Mouse (Mus musculus) liver, embryonic 11.5 days (tissue): ENCODE measurements around the gene Trim26. TPM values are rescaled to one million over a fixed set of nuclear protein-coding genes. Genes with fewer than 3 reads are reported as not detected.

Experiments used
- ATAC-seq: fragments of 200-750 bp; cut with Nextera tagmentation; replicated peaks from 2 replicates; pipeline ENCODE4 v1.8.0; 2017; ENCODE audit warnings: moderate number of reproducible peaks, mild to moderate bottlenecking, moderate TSS enrichment, moderate library complexity; ENCODE audit not compliant: low FRiP score
- DNase-seq: peaks from one replicate; pipeline ENCODE4 v3.0.0-alpha.2; 2017; ENCODE audit warnings: low spot score
- H3K27ac ChIP-seq: fragments of 300-500 bp; sonication (generic); 2 replicates; pipeline ENCODE4 v1.5.1; 2014; ENCODE audit warnings: mild to moderate bottlenecking, low read depth, low read length, control low read depth
- H3K27me3 ChIP-seq: fragments of 300-500 bp; sonication (generic); replicated peaks from 2 replicates; pipeline ENCODE4 v1.6.1; 2014; ENCODE audit warnings: low read length, mixed read lengths; ENCODE audit not compliant: control insufficient read depth, insufficient read depth
- H3K36me3 ChIP-seq: fragments of 300-500 bp; sonication (generic); 2 replicates; pipeline ENCODE4 v1.6.1; 2014; ENCODE audit warnings: mild to moderate bottlenecking, low read length, moderate library complexity, mixed read lengths; ENCODE audit not compliant: control insufficient read depth, insufficient read depth
- H3K4me1 ChIP-seq: fragments of 300-500 bp; sonication (generic); replicated peaks from 2 replicates; pipeline ENCODE4 v1.6.1; 2014; ENCODE audit warnings: low read length, mixed read lengths; ENCODE audit not compliant: control insufficient read depth, insufficient read depth
- H3K4me2 ChIP-seq: fragments of 300-500 bp; sonication (generic); 2 replicates; pipeline ENCODE4 v1.6.1; 2014; ENCODE audit warnings: mild to moderate bottlenecking, control low read depth, moderate library complexity
- H3K4me3 ChIP-seq: fragments of 300-500 bp; sonication (generic); 2 replicates; pipeline ENCODE4 v1.5.1; 2014; ENCODE audit warnings: low read depth, low read length, control low read depth
- H3K9ac ChIP-seq: fragments of 300-500 bp; sonication (generic); 2 replicates; pipeline ENCODE4 v1.6.1; 2014; ENCODE audit warnings: low read depth, low read length, control low read depth
- H3K9me3 ChIP-seq: fragments of 300-500 bp; sonication (generic); 2 replicates; pipeline ENCODE4 v1.6.1; 2016; ENCODE audit warnings: low read length, inconsistent platforms, mixed read lengths; ENCODE audit not compliant: control insufficient read depth
- WGBS: fragments of 180-500 bp; shearing (Covaris S2); extraction: QIAGEN DNeasy Blood & Tissue Kit; methylation state at CpG from one replicate; pipeline ENCODE4 v1.1.7; 2014; 5-methylcytosine and 5-hydroxymethylcytosine counted together
- polyA plus RNA-seq: library from polyadenylated mRNA; unstranded; fragments of >200 nt; fragmentation: Nextera tagmentation; extraction: Ambion mirVana; gene quantifications from 2 replicates; pipeline ENCODE4 v1.2.1, GENCODE M21; 2014

The Trim26 gene
- polyA plus RNA-seq, 1 experiment from 2014 or later, result 20.7 TPM

DNA sequence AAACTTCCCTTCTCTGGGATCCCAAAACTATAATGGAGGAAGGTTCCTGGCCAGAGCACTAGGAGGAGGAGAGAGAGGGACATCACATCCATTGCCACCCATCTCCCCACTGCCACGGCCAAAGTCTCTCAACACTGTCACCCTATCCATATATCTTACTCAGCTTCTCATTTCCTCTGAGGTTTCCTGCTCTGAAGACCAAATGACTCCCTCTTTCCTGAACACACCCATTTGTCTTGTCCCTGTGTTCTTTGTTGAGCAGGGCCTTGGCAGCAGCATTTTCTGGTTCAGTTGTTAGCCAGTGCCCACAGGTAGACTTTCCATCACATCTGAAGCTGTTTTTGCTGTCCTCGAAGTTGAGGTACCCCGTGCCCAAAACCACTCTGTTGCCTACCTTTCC, 21.2 kb downstream of the Trim26 start:
- ATAC-seq, result no peak

DNA sequence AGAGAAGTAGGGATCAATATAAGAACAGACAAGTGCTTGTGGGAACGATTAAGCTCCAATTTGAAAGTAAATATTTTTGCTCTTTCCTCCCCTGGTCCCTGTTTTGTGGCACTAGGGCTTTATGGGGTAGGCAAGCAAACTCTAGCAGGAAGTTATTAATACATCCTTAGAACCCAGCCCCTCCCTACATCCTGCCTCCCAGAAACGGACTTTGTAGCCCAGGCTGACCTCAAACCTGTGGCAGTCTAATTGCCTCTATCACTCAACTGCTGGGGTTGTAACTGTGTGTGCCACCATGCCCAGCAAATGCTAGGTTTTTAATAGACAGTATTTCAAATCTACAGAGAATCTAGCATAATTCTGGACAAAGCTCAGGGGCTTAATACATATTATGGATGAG, 24.7 kb downstream of the Trim26 start:
- Histone ChIP-seq H3K9ac (no peak overlapping the region), H3K4me1 (peaks cover 4% of the 10 kb centered on the region), H3K36me3 (peaks cover 5% of the 10 kb centered on the region; the same call in 1 of the 2 replicates), H3K4me2 (no peak overlapping the region), H3K9me3 (no peaks in the 10 kb centered on the region), H3K27ac (no peak overlapping the region), H3K27me3 (peaks cover 24% of the 10 kb centered on the region), H3K4me3 (no peak overlapping the region)
- 44% methylated on average over 2 of the region's 2 CpGs for WGBS
- DNase-seq (no peak), ATAC-seq (no peak)

More for the DNA sequence above, 21.2 kb downstream of the Trim26 start:
- Histone ChIP-seq H3K4me2 (no peak overlapping the region), H3K27ac (no peak overlapping the region), H3K27me3 (peaks cover 3% of the 10 kb centered on the region; the same call in 1 of the 2 replicates), H3K4me3 (no peak overlapping the region), H3K36me3 (peaks cover 11% of the 10 kb centered on the region; the same call in 1 of the 2 replicates), H3K9ac (no peak overlapping the region), H3K9me3 (no peaks in the 10 kb centered on the region), H3K4me1 (no peaks in the 10 kb centered on the region)
- WGBS, result 85% methylated on average over 3 of the region's 3 CpGs
- no peak for DNase-seq

DNA sequence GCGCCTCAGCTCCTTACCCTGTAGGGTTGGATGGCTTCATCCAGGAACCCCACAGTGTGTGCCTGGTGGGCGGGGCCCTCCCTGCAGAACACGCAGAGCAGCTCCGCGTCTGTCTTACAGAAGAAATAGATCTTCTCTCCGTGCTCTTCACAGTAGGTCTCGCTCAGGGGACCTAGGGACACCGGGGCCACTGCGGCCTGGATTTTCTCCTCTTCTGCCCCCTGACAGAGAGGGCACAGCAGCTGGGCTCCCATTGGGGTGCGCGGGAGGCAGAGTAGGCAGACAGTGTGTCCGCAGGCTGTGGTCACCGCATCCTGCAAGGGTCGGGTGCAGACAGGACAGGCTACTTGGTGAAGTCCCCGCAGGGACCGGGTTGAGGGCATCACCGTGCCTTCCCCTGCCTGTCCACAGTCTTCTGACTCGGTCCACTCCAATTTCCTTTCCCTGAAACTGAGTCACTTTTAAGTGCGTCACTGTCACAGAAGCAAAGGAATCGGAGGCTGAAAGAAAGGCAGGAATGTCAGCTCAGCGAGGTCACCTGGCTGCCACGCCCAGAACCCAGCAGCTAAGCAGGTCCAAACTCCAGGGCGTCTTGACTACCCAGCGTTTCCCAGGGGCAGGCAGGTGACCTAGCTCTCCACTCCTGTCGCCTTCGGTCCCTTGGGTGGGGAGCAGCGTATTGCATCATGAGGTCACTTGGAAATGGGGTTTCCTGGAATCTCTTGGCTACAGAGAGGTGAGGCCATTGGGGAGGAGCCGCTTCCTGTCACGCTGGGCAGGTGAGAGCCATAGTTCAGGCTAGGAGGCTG, 30.0 kb downstream of the Trim26 start, which contains the start of gene Trim15:
TSS of gene Trim15 (minus strand) at position 492 of the 809 bp plus-strand sequence.
- WGBS, result 13% methylated on average over 29 of the region's 29 CpGs
- no peaks in the 10 kb centered on the region for H3K9me3 ChIP-seq
- H3K4me3 ChIP-seq, result peak within 1 kb of the TSS; percentile 37
- no peak for DNase-seq
- peak within 1 kb of the TSS; percentile 22; the same call in 1 of the 2 replicates for H3K27ac ChIP-seq
- no peak for ATAC-seq
- peak within 1 kb of the TSS; percentile 65 for H3K4me2 ChIP-seq
- H3K36me3 ChIP-seq, result peaks cover 2% of the 10 kb centered on the region; the same call in 1 of the 2 replicates
- peak within 1 kb of the TSS; percentile 61 for H3K9ac ChIP-seq
- H3K27me3 ChIP-seq, result peaks cover 32% of the 10 kb centered on the region
- H3K4me1 ChIP-seq, result peaks cover 13% of the 10 kb centered on the region

DNA sequence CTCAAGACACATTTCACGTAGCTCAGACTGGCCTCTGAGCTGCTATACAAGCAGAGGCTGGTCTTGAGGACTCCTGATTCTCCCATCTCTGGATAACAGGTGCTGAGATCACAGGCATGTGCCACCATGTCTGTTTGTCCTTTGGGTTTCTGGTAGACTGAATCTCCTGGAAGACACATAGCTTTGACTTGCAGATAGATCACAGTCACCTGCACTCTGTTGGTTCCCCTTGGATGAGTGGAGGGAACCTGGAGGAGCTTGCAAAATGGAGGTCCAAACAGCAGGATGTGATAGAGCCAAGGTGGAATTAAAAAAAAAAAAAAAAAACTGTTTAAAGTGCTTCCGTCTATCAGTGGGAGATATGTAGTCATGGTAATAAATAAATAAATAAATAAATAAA, 31.9 kb downstream of the Trim26 start:
- no peak for DNase-seq
- 58% methylated on average over 2 of the region's 2 CpGs for WGBS
- Histone ChIP-seq H3K4me3 (no peak overlapping the region), H3K27ac (peak overlapping the region; percentile 63), H3K9me3 (no peaks in the 10 kb centered on the region), H3K4me2 (peak overlapping the region; percentile 13), H3K4me1 (peaks cover 13% of the 10 kb centered on the region), H3K36me3 (peaks cover 2% of the 10 kb centered on the region; the same call in 1 of the 2 replicates), H3K27me3 (peaks cover 33% of the 10 kb centered on the region), H3K9ac (no peak overlapping the region)
- ATAC-seq, result no peak

- H3K9ac ChIP-seq, result peak within 1 kb of the TSS; percentile 85
- peaks cover 33% of the 10 kb centered on the region for H3K27me3 ChIP-seq
- H3K4me1 ChIP-seq, result peaks cover 13% of the 10 kb centered on the region
- peak within 1 kb of the TSS; percentile 69 for H3K4me2 ChIP-seq
- peak within 1 kb of the TSS; percentile 98 for H3K27ac ChIP-seq
- WGBS, result 45% methylated on average over 4 of the region's 4 CpGs
- H3K36me3 ChIP-seq, result peaks cover 2% of the 10 kb centered on the region; the same call in 1 of the 2 replicates
- peak; percentile 67 for DNase-seq
- no peaks in the 10 kb centered on the region for H3K9me3 ChIP-seq
- peak within 1 kb of the TSS; percentile 59 for H3K4me3 ChIP-seq
- ATAC-seq, result peak; percentile 100
These were observed 32.5 kb downstream of the Trim26 start, which contains the start of gene Trim10 for GRCm38 (mm10) chr17:36869284-36869954. Gene Trim10, plus strand, starts transcription at chr17:36869574.

DNA sequence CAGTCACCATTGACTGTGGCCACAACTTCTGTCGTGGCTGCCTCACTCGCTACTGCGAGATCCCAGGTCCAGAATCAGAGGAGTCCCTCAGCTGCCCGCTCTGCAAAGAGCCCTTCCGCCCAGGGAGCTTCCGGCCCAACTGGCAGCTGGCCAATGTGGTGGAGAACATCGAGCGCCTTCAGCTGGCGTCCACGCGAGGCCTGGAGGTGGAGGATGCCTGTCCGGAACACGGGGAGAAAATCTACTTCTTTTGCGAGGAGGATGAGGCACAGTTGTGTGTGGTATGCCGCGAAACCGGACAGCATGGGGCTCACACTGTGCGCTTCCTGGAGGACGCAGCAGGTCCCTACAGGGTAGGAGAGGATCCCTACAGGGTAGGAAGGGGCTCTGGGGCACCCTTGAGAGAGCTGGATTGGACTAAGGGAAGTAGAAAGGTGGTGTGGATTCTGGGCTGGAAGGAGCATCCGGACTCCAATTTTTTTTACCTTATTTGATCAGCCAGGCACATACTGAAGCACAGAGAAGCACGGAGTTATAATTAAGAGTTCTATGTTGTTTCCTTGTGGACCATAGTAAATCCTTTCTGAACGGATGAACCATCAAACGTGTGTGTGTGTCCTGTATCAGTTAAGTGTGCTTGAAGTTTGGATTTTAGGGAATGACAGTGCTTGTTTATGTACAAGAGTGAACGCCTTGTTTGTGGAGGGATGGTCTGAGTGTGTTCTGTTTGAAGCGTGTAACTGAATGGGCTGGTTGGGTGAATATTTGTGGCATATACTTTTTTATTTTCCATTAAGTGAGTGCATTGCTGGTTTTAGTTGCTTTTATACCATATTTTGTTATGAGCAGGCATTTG, 33.2 kb downstream of the Trim26 start:
- no peak for DNase-seq
- Histone ChIP-seq H3K4me2 (peak overlapping the region; percentile 69), H3K9me3 (no peaks in the 10 kb centered on the region), H3K4me1 (peaks cover 13% of the 10 kb centered on the region), H3K36me3 (peaks cover 2% of the 10 kb centered on the region; the same call in 1 of the 2 replicates), H3K9ac (peak overlapping the region; percentile 85), H3K27me3 (peaks cover 26% of the 10 kb centered on the region), H3K4me3 (peak overlapping the region; percentile 59), H3K27ac (peak overlapping the region; percentile 98)
- 65% methylated on average over 25 of the region's 25 CpGs for WGBS
- no peak for ATAC-seq

DNA sequence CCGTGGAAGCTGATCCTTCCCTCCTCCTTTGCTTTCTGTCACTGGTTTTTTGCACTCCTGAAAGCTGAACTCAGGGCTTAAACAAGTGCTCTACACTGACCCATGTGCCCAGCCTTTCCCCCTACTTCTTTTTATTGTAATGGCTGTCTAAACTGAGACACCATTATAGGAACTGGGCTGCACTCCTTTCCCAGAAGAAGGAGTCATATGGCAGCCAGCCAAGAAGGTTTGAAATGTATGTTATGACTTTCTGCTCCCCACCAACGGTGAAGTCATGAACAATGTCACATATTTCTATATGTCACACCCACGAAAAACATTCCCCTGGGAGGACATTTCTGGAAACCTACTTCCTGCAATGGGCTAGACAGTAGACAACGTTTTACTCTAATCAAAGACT, 37.7 kb downstream of the Trim26 start:
- H3K27me3 ChIP-seq, result peaks cover 3% of the 10 kb centered on the region; the same call in 1 of the 2 replicates
- H3K4me2 ChIP-seq, result no peak overlapping the region
- no peak for ATAC-seq
- H3K4me1 ChIP-seq, result no peaks in the 10 kb centered on the region; the same call in 1 of the 2 replicates
- no peak overlapping the region for H3K4me3 ChIP-seq
- peaks cover 2% of the 10 kb centered on the region; the same call in 1 of the 2 replicates for H3K36me3 ChIP-seq
- DNase-seq, result no peak
- H3K9me3 ChIP-seq, result no peaks in the 10 kb centered on the region
- no peak overlapping the region for H3K9ac ChIP-seq
- no peak overlapping the region for H3K27ac ChIP-seq
- WGBS, result 61% methylated on average over 4 of the region's 4 CpGs

DNA sequence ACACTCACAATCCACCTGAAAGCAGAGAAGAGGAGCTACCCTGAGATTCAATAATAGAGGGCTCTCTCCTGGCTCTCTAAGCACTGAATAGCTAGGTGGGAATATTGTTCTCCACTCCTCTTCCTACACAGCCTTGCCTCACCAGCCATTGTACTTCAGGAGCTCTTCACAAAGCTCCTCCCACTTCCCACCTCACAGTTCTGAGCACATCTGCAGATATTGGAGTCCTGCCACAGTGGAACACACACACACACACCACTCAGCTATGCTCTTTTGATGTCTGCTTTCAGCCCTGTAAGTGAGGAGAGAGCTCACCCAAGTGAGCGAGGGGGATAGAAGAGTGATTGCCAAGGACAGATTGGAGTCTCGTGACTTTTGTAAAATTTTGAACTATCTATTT, 46.4 kb downstream of the Trim26 start:
- 76% methylated on average over 2 of the region's 2 CpGs for WGBS
- no peak overlapping the region for H3K9ac ChIP-seq
- H3K36me3 ChIP-seq, result no peaks in the 10 kb centered on the region
- H3K4me3 ChIP-seq, result no peak overlapping the region
- H3K9me3 ChIP-seq, result no peaks in the 10 kb centered on the region
- no peaks in the 10 kb centered on the region for H3K27me3 ChIP-seq
- DNase-seq (no peak), ATAC-seq (no peak)
- H3K4me1 ChIP-seq, result no peaks in the 10 kb centered on the region
- no peak overlapping the region for H3K27ac ChIP-seq
- H3K4me2 ChIP-seq, result no peak overlapping the region
